Mouse (Mus musculus) ES-E14 (cell line): ENCODE measurements around the gene Shld1. TPM values are rescaled to one million over a fixed set of nuclear protein-coding genes. Genes with fewer than 3 reads are reported as not detected.

Experiments
- DNase-seq: peaks from one replicate; pipeline ENCODE4 v3.0.0-alpha.2; 2013; ENCODE audit warnings: low read depth, low spot score
- H3K27ac ChIP-seq: 2 replicates; pipeline ENCODE4 v1.5.1; 2012; ENCODE audit warnings: low read depth, mild to moderate bottlenecking, low read length, moderate library complexity, mixed read lengths; ENCODE audit not compliant: poor library complexity, insufficient read depth, severe bottlenecking
- H3K36me3 ChIP-seq: 2 replicates; pipeline ENCODE4 v1.6.1; 2012; ENCODE audit warnings: mild to moderate bottlenecking, low read length, moderate library complexity, mixed read lengths; ENCODE audit not compliant: control insufficient read depth, poor library complexity, insufficient read depth, severe bottlenecking
- H3K4me1 ChIP-seq, 2 experiments: fragments of 150-350 bp in 1 of 2; sonication (generic) in 1 of 2; 2 replicates each; pipeline ENCODE4 v1.6.1; 2012; ENCODE audit warnings: low read length in 2 of 2, mild to moderate bottlenecking in 1 of 2, mixed read lengths in 1 of 2; ENCODE audit not compliant: control insufficient read depth in 2 of 2, insufficient read depth in 2 of 2, poor library complexity in 1 of 2
- H3K4me3 ChIP-seq, 2 experiments: fragments of 150-350 bp in 1 of 2; sonication (generic) in 1 of 2; 2 replicates each; pipeline ENCODE4 v1.5.1; 2012; ENCODE audit warnings: low read length in 2 of 2, low read depth in 1 of 2, mild to moderate bottlenecking in 1 of 2, mixed read lengths in 1 of 2; ENCODE audit not compliant: insufficient read depth in 1 of 2, poor library complexity in 1 of 2, severe bottlenecking in 1 of 2
- H3K9ac ChIP-seq: 2 replicates; pipeline ENCODE4 v1.6.1; 2012; ENCODE audit warnings: low read depth, mild to moderate bottlenecking, low read length, mixed read lengths; ENCODE audit not compliant: poor library complexity, insufficient read depth, severe bottlenecking
- H3K9me3 ChIP-seq: fragments of 150-350 bp; sonication (generic); 2 replicates; pipeline ENCODE4 v1.6.1; 2012; ENCODE audit warnings: low read depth, mild to moderate bottlenecking, low read length; ENCODE audit not compliant: control insufficient read depth, insufficient read depth
- CHD2 ChIP-seq: IDR thresholded peaks from 2 replicates; pipeline ENCODE4 v1.6.1; 2014; ENCODE audit warnings: mild to moderate bottlenecking, low read depth, low read length, inconsistent platforms
- HCFC1 ChIP-seq: IDR thresholded peaks from 2 replicates; pipeline ENCODE4 v1.6.1; 2012; ENCODE audit warnings: low read length, inconsistent platforms, borderline replicate concordance; ENCODE audit not compliant: insufficient read depth
- MAFK ChIP-seq: IDR thresholded peaks from 2 replicates; pipeline ENCODE4 v1.6.1; 2014; ENCODE audit warnings: mild to moderate bottlenecking, low read depth, low read length, inconsistent platforms; ENCODE audit not compliant: insufficient read depth
- ZC3H11A ChIP-seq: IDR thresholded peaks from 2 replicates; pipeline ENCODE4 v1.6.1; 2012; ENCODE audit warnings: low read depth, mild to moderate bottlenecking, inconsistent platforms, low read length, borderline replicate concordance
- ZNF384 ChIP-seq: IDR thresholded peaks from 2 replicates; pipeline ENCODE4 v1.6.1; 2012; ENCODE audit warnings: low read depth, low read length, inconsistent platforms
- in situ Hi-C, 2 experiments: fragments of 600-800 bp; cut with MboI; formaldehyde crosslinking; loops; one replicate each; pipeline ENCODE4 v1.15.1; 2025; ENCODE audit warnings: low sequenced_read_pairs in 2 of 2, inconsistent platforms in 1 of 2; ENCODE audit not compliant: unreplicated experiment in 2 of 2
- total RNA-seq: library from RNA; depleted of rRNA; stranded (reverse); fragments of 300-350 nt; gene quantifications from 2 replicates; pipeline ENCODE4 v1.2.3, GENCODE M21; 2012; rRNA removed

Gene Shld1
- total RNA-seq, 1 experiment, result 9.2 TPM

DNA sequence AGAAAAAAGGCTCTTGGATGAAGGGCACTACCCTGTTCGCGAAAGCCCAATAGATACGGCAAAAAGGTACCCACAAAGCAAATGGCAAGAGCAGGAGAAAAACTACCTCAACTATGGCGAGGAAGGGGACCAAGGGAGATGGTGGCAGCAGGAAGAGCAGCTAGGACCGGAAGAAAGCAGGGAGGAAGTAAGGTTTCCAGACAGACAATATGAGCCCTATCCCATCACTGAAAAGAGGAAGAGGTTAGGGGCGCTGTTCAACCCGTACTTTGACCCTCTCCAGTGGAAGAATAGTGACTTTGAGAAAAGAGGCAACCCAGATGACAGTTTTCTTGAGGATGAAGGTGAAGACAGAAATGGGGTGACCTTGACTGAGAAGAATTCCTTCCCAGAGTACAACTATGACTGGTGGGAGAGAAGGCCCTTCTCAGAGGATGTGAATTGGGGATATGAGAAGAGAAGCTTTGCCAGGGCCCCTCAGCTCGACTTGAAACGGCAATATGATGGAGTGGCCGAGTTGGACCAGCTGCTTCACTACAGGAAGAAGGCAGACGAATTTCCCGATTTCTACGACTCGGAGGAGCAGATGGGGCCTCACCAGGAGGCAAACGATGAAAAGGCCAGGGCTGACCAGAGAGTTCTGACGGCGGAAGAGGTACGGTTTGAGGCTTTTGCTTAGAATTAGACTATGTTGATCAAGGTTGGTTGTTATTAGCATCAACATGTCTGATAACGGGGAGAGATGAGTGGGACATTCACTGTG lies 106.9 kb downstream of the Shld1 start:
- in situ Hi-C loops, result no loop called here
- H3K9me3 ChIP-seq, result no peaks in the 10 kb centered on the region
- TF ChIP-seq ZNF384 (no peak), MAFK (no peak), ZC3H11A (no peak), HCFC1 (no peak), CHD2 (no peak)

DNA sequence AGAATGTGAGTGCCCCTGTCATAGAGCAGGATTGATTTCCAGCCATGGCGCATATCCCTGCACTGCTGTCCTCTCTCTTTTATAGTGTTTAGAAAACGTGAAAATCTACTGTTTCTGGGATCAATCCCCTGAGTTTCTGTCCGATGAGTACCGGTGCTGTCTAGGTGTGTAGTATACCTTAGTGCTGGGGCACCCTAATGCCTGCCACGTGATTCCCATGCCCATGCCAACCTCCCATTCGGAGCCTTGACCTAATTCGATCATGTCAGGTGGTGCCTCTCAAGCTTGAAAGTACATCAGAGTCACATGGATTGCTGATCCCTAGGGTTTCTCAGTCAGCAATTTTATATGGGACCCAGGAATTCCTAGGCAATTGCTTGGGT lies 107.5 kb downstream of the Shld1 start:
- no peaks in the 10 kb centered on the region for H3K36me3 ChIP-seq
- no peak overlapping the region for H3K27ac ChIP-seq
- TF ChIP-seq ZNF384, result no peak
- no peak for TF ChIP-seq HCFC1
- no peak for TF ChIP-seq CHD2
- TF ChIP-seq MAFK, result no peak
- no peak for TF ChIP-seq ZC3H11A
- in situ Hi-C loops, result no loop called here
- H3K9ac ChIP-seq, result no peak overlapping the region
- no peaks in the 10 kb centered on the region for H3K4me1 ChIP-seq
- no peak for DNase-seq
- no peak overlapping the region for H3K4me3 ChIP-seq
- H3K9me3 ChIP-seq, result no peaks in the 10 kb centered on the region

More for the DNA sequence above, 106.9 kb downstream of the Shld1 start:
- Histone ChIP-seq H3K4me1 (no peaks in the 10 kb centered on the region), H3K27ac (no peak overlapping the region), H3K36me3 (no peaks in the 10 kb centered on the region), H3K9ac (no peak overlapping the region), H3K4me3 (no peak overlapping the region)
- DNase-seq, result no peak

Other genes with a start within 250 kb of the Shld1 start
- 8.4 and 14.5 TPM in 2 replicates for gene Gpcpd1, start 99.2 kb upstream of the Shld1 start, total RNA-seq
- gene Chgb, start 94.3 kb downstream of the Shld1 start, total RNA-seq, result 0.05 and 0.09 TPM in 2 replicates
- 30.1 and 44.4 TPM in 2 replicates for gene Trmt6, start 129.1 kb downstream of the Shld1 start, total RNA-seq
- 13.4 and 14.2 TPM in 2 replicates for gene Mcm8, start 129.2 kb downstream of the Shld1 start, total RNA-seq
- gene Crls1, start 159.7 kb downstream of the Shld1 start, total RNA-seq, result 22.0 and 29.1 TPM in 2 replicates
- gene Lrrn4, start 194.0 kb downstream of the Shld1 start, total RNA-seq, result 11.8 and 14.3 TPM in 2 replicates